Mouse (Mus musculus) bone marrow macrophage, adult 2 months (primary cell): ENCODE results near the gene Ttc29.

Experiments used
- CTCF ChIP-seq: IDR thresholded peaks from 2 replicates; pipeline ENCODE4 v1.5.1; 2012; ENCODE audit warnings: low read depth, mild to moderate bottlenecking, low read length, moderate library complexity
- POLR2A ChIP-seq: IDR thresholded peaks from 2 replicates; pipeline ENCODE4 v1.6.1; 2012; ENCODE audit warnings: mild to moderate bottlenecking, low read depth, low read length, borderline replicate concordance

DNA sequence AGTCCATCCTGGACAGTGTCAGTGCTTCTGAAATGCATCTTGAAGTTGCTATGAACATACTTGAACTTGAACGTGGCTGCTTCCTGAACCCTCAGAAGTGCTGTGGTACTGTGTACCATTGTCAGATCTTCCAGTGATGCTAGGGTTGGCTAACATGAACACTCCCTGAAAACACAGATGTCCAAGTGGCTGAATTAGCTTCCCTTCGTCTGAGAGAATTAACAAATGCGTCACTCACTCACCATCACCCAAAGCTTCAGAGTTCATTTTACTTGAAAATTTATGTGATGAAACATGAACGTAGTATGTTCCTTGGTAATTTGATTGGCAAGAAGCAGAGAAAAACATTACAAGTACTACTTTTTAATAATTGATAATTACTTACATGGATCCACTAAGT is 129.1 kb downstream of the Ttc29 start:
- TF ChIP-seq CTCF (no peak), POLR2A (no peak)
